Mouse (Mus musculus): Measurements from ENCODE around the gene Rad51.

GRCm38 (mm10) chr2:119136346-119136898, 23.8 kb downstream of the Rad51 start:
- TF ChIP-seq GATA1 (IDR thresholded peaks at IDR 0.05; ENCODE audit: borderline replicate concordance, low read length) (no peak), TAL1 (conservative IDR thresholded peaks at IDR 0.05; ENCODE audit: low read depth, low read length) (peak; percentile 65)
